Mouse (Mus musculus): Measurements from ENCODE around the gene Gusb. TPM values are rescaled to one million over a fixed set of nuclear protein-coding genes. Genes with fewer than 3 reads are reported as not detected.
"Not testable (repeated sequence)": the region's sequence is repeated elsewhere in the genome, so short reads cannot be mapped to it uniquely, and the experiment has no call there.

The Gusb gene
- 10 to 100 TPM; 12.4 to 12.9 TPM for total RNA-seq (2021)
- long read RNA-seq, experiment 1, transcript Gusb-201 (12 exons, 2,687 nt), result major isoform, 17 of 24 reads
- long read RNA-seq, experiment 1, partial matches to known transcripts, result 0 of 24 reads
- long read RNA-seq, experiment 1, other reads (novel, unspliced or antisense), result 3 of 24 reads
- long read RNA-seq, experiment 2, transcript Gusb-201 (12 exons, 2,687 nt), result major isoform, 14 of 23 reads
- long read RNA-seq, experiment 2, partial matches to known transcripts, result 0 of 23 reads
- long read RNA-seq, experiment 2, other reads (novel, unspliced or antisense), result 7 of 23 reads

GRCm38 (mm10) chr5:130002301-130003146 is at the start of gene Gusb:
Gene Gusb (minus strand): TSS chr5:130003049.
- DNase-seq (ENCODE audit: low spot score in 2 of 2), result peak; percentile 73 to 77
- intact Hi-C loops (cut with DNase I), result loop anchor here (5.0 kb wide), 1 partner anchor 35 kb away; no protein-coding TSS in a partner anchor

GRCm38 (mm10) chr5:130052510-130052909 is 49.7 kb upstream of the Gusb start:
- DNase-seq (ENCODE audit: low spot score in 2 of 2), result peak; percentile 18 to 43
- intact Hi-C loops (cut with DNase I), result no loop called here

- intact Hi-C loops (cut with DNase I), result no loop called here
Measured at GRCm38 (mm10) chr5:130051073-130051860, 48.4 kb upstream of the Gusb start.

GRCm38 (mm10) chr5:130050416-130050815 is 47.6 kb upstream of the Gusb start:
- intact Hi-C loops (cut with DNase I), result no loop called here
- DNase-seq (ENCODE audit: low spot score in 2 of 2), result no peak

More at GRCm38 (mm10) chr5:130051073-130051860, 48.4 kb upstream of the Gusb start:
- DNase-seq (ENCODE audit: low spot score in 2 of 2), result no peak

- intact Hi-C loops (cut with DNase I), result no loop called here
- no peak for DNase-seq (ENCODE audit: low spot score in 2 of 2)
Measured at GRCm38 (mm10) chr5:130048786-130049520, 46.1 kb upstream of the Gusb start.

- no peak for DNase-seq (ENCODE audit: low spot score in 2 of 2)
- intact Hi-C loops (cut with DNase I), result no loop called here
Measured at GRCm38 (mm10) chr5:130047013-130047412, 44.2 kb upstream of the Gusb start.

GRCm38 (mm10) chr5:130046589-130046988 is 43.7 kb upstream of the Gusb start:
- DNase-seq (ENCODE audit: low spot score in 2 of 2), result no peak
- intact Hi-C loops (cut with DNase I), result no loop called here

GRCm38 (mm10) chr5:130046100-130046499 is 43.3 kb upstream of the Gusb start:
- DNase-seq (ENCODE audit: low spot score in 2 of 2), result no peak
- intact Hi-C loops (cut with DNase I), result no loop called here

- peak; percentile 48 to 71 for DNase-seq (ENCODE audit: low spot score in 2 of 2)
- intact Hi-C loops (cut with DNase I), result loop anchor here (5.0 kb wide), 1 partner anchor 93 kb away; no protein-coding TSS in a partner anchor
Measured at GRCm38 (mm10) chr5:130044201-130044695, 41.4 kb upstream of the Gusb start.

- DNase-seq (ENCODE audit: low spot score in 2 of 2), result no peak
- intact Hi-C loops (cut with DNase I), result loop anchor here (5.0 kb wide), 1 partner anchor 94 kb away; no protein-coding TSS in a partner anchor
Measured at GRCm38 (mm10) chr5:130043741-130044140, 40.9 kb upstream of the Gusb start.

GRCm38 (mm10) chr5:130041262-130041661 is 38.4 kb upstream of the Gusb start:
- intact Hi-C loops (cut with DNase I), result loop anchor here (5.0 kb wide), 1 partner anchor 96 kb away; no protein-coding TSS in a partner anchor

GRCm38 (mm10) chr5:130040797-130041196 is 37.9 kb upstream of the Gusb start:
- intact Hi-C loops (cut with DNase I), result loop anchor here (5.0 kb wide), 1 partner anchor 97 kb away; no protein-coding TSS in a partner anchor
- no peak for DNase-seq (ENCODE audit: low spot score in 2 of 2)

More at GRCm38 (mm10) chr5:130041262-130041661, 38.4 kb upstream of the Gusb start:
- DNase-seq (ENCODE audit: low spot score in 2 of 2), result no peak

GRCm38 (mm10) chr5:130037752-130038455 is 35.1 kb upstream of the Gusb start:
- DNase-seq (ENCODE audit: low spot score in 2 of 2), result peak; percentile 67 to 71
- intact Hi-C loops (cut with DNase I), result loop anchor here (5.0 kb wide), 1 partner anchor 36 kb away; the partner anchor contains the start of gene Gusb

- intact Hi-C loops (cut with DNase I), result loop anchor here (5.0 kb wide), 1 partner anchor 34 kb away; the partner anchor contains the start of gene Gusb
Measured at GRCm38 (mm10) chr5:130036300-130036699, 33.5 kb upstream of the Gusb start.

GRCm38 (mm10) chr5:130033869-130034268 is 31.0 kb upstream of the Gusb start:
- no peak for DNase-seq (ENCODE audit: low spot score in 2 of 2)
- intact Hi-C loops (cut with DNase I), result no loop called here

More at GRCm38 (mm10) chr5:130036300-130036699, 33.5 kb upstream of the Gusb start:
- not testable (repeated sequence) for DNase-seq (ENCODE audit: low spot score in 2 of 2)

- intact Hi-C loops (cut with DNase I), result no loop called here
Measured at GRCm38 (mm10) chr5:130031410-130032390, 28.9 kb upstream of the Gusb start.

More at GRCm38 (mm10) chr5:130031410-130032390, 28.9 kb upstream of the Gusb start:
- no peak for DNase-seq (ENCODE audit: low spot score in 2 of 2)
